Mouse (Mus musculus): ENCODE data around the gene Gm6583.
A peak's percentile ranks its signal among the peaks of the same experiment; 100 is the strongest.

Gene Gm6583

DNA sequence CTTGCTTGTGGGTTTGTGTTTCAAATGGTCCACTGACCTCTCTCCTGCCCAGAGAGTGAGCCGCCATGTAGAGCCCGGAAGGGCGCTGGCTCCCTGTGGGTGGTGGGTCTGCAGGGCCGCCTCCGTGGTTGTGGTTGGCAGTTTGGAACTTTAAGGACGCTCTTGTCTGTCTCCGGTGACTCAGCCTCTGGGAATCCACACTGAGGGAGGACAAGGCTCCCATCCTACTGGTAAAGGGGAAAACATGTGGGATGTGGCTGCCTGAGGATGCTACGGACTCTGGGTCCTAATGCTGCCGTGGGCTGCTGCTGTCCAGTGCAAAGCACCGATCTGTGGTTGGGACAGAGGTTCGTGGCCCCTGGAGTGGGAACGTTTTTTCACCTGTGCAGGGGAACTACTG is 12.1 kb upstream of the Gm6583 start:
- DNase-seq (ENCODE audit: low spot score) = no peak

DNA sequence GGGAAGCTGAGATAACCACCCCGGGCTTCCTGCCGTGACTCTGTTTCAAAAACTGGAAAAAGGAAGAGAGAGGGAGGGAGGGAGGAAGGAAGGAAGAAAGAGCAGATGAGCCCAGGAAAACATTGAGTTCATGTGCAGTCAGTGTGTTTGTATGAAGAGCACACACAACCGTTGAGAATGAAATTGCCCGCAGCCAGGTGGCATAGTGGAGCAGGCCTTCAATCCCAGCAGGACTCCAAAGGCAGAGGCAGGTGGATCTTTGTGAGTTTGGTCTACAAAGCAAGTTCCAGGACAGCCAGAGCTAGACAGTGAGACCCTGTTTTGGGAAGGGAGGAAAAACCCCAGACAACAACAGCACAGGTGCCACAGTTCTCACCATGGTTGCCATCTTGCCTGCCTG is 11.5 kb upstream of the Gm6583 start:
- no peak for DNase-seq (ENCODE audit: low spot score)

DNA sequence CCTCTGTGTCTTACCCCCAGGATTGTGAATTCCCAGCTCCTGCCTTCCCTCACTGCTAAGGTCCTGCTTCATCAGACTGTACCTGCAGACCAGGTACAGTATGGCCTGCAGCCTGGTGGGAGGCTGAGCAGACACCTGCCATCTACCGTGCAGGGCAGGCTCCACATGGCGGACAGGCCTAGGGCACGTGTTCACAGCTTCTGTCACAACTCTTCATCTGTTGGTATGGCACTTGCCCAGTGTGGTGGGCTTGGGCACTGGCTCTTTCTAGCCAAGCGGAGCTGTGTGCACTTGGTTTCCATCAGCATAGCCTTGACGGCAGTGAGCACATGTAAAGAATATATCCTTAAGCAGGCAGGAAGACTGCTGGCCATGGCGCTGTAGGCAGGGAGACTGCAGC is 11.0 kb upstream of the Gm6583 start:
- DNase-seq (ENCODE audit: low spot score) = no peak

DNA sequence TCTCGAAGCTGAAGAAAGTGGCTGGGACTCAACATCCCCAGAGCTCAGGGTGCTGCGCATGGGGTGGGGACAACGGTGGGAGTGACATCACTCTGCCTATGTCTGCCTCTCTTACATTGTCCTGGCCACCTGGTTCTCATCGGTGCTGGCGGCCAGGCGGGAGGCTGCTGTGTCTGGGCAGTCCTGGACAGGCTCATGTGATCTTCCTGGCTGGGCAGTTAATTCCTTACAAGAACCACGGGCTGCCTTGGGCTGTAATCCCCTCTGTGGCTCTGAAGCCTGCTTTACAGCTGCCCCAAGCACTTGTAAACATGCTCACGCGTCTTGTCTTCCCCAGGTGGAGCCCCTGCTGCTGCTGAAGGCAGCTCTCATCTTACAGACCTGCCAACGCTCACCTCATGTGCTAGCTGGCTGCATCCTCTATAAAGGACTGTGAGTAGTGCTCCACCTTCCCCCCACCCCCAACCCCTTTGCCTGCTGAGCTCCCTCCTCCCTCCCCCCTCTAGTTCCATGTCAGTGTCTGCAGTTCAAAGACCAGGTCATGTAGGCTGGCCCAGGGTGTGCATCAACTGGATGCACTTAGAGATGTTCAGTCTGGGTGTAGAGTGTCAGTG is 8.5 kb upstream of the Gm6583 start:
- DNase-seq (ENCODE audit: low spot score) = no peak

DNA sequence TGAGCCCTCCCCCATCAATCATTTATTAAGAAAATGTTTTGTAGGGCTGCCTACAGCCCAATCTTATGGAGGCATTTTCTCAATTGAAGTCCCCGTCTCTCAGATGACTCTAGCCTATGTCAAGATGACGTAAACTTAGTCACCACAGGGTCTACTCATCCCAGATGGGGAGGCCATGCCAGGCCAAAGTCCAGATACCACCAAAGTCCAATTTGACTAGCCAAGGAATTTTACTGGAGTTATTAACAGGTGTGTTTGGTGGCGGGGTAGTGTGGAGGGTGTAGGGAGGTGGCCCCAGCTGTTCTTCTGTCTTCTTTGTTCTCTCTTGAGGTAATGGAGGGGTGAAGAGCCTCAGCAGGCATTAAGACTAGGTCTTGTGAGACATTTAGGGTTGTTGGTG is 4.2 kb upstream of the Gm6583 start:
- DNase-seq (ENCODE audit: low spot score) = no peak

DNA sequence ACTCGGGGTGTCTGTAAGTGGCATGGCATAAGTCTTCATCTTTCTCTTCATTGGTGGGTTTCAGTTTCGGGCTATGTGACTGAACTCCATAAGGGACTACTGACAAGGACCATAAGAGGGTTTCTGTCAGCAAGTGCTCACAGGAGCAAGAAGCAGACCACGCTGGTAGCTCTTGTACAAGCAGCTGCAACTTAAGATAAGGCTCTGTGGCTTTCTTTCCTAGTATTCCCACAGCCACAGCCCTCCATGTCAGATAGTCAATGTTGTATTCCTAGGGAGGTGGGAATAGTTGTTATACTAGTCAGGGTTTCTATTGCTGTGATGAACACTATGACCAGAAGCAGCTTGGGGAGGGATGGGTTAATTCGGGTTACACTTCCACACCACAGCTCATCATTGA is 3.7 kb upstream of the Gm6583 start:
- DNase-seq (ENCODE audit: low spot score) = no peak

DNA sequence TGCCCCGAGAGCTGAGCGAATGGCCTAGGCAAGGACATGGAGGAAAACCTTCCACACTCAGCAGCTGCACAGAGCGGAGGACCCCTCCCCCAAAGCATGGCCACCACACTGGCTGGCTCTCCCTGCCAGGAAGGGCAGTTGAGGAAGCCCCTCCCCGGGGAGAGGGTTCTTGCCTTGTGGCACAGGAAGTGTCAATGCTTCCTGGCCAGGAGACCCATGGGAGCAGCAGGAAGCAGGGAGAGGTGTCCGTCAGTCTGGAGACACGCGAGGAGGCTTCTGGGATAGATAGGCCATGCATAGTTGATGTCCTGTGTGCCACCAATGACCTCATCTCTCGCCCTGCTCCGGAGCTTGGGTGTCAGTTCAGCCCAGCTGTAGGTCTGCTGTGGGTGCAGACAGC is 489 bp upstream of the Gm6583 start:
- no peak for DNase-seq (ENCODE audit: low spot score)

DNA sequence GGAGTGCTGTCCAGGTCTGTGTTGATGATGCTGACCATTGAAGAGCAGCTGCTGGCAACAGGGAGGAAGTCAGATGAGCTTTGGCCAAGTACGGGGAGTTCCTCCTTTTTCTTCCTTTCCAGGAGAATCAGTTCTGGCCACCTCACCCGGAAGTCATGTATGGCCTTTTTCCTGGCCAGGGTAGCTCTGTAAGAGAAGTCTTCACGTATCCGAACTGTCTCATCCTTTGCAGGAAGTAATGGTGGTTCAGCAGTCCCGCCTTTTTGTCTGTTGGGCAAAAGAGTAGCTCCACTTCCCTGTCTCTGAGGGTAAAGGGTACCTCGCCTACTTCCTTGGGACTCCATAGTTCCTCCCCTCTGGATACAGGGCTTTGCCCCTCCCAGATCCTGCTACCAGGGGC is 340 bp downstream of the Gm6583 start:
- no peak for DNase-seq (ENCODE audit: low spot score)

DNA sequence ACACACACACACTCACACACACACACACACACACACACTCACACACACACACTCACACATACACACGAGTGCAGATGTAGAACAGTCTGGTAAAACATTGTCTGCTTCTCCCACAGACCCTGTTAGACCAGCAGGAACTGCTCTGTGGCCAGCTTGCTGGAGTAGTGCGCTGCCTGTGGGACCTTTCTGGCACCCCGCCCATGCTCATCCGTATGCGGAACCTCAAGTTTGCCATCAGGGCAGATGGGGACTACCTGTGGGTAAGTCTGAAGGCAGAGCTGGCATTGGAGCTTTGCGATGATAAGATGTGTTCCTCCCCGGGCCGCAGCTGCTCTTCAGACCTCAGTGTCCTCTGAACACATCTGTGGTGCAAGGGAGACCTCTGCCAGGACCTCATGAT is 6.7 kb downstream of the Gm6583 start:
- DNase-seq (ENCODE audit: low spot score) = no peak

DNA sequence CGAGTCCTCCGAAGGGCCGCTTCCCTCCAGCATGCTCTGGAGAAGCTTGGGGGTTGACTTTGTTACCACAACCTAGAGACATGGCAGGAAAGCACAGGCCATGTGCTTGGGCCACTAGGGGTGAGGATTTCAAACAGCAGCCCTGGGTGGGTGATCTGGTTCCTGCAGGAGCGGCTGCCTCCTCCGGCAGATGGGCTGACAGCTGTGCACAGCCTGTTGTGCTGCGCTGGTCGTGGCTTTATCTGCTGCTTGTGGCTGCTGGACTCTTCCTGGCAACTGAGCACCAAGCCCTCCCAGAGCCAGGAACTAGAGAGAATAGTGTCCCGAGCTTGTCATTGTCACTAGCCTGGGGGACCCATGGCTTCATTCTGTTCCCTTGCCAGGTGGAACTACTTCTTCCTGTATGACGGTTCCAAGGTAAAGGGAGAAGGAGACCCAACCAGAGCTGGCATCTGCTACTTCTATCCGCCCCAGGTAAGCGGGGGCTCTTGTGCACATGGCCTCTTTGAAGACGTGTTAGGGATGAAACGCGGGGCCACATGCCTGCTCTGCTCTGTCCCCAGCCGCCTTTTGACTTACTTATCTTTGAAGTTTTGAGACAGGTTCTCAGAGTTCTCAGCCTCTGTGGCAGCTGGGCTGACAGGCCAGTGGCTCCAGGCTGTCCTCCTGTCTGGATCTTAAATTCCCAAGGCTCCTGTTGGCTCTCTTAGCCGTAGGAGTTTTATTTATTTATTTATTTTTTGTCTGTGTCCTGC is 9.4 kb downstream of the Gm6583 start:
- no peak for DNase-seq (ENCODE audit: low spot score)

DNA sequence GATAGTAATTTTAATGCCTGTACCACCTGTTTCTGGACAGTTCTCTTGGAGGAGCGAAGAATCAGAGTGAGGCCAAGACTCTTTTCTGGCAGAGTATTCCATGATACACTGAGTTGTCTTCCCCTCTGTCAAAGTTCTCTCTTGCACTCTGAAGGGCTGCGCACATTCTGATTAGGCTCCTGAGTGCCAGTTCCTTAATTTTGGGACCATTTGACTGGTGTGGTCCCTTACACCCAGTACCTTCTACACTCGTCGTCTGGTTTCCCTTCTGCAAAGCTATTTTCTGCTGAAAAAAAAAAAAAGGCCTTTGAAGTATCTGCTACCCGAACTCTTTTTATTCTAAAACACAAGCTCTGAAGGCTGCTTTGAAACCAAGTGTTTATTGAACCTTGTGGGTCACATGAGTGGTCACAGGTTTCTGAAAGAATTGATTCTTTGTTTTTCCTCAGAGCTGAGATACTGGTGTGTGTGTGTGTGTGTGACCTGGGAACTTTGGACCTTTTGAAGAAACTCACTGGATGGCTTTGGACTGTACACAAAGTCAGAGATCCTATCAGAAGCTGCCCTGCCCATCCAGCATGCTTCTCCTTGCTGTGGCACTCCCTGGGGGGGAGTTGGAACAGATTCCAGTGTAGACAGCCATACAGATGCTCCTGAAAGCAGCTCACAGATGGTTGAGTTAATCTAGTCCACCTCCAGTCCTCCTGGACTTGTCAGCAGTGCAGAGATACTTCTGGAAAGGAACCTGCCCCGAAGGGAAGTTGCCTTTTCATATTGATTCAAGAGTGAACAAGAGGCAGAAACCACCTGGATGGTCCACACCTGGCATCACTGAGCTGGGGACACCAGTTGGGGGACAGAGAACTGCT is 11.5 kb downstream of the Gm6583 start:
- peak; percentile 70 for DNase-seq (ENCODE audit: low spot score)

DNA sequence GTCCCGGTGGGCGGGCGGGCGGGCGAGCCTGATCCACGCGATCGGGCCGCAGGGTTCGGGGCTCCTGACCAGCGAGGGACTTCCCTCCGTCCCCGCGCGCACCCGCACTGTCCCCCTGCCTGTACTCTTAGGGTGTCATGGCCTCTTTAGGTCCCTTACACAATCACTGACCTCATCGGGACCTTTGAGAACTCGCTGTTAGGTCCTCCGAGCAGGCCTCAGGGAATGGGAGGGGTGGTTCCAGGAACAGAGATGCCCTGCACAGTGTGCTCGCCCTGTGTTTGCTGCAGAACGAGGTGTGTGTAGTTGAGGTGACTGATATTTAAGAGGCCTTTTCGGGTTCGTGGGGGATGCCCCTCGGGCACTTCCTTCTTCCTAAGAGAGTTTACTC is 12.6 kb downstream of the Gm6583 start:
- peak; percentile 45 for DNase-seq (ENCODE audit: low spot score)

DNA sequence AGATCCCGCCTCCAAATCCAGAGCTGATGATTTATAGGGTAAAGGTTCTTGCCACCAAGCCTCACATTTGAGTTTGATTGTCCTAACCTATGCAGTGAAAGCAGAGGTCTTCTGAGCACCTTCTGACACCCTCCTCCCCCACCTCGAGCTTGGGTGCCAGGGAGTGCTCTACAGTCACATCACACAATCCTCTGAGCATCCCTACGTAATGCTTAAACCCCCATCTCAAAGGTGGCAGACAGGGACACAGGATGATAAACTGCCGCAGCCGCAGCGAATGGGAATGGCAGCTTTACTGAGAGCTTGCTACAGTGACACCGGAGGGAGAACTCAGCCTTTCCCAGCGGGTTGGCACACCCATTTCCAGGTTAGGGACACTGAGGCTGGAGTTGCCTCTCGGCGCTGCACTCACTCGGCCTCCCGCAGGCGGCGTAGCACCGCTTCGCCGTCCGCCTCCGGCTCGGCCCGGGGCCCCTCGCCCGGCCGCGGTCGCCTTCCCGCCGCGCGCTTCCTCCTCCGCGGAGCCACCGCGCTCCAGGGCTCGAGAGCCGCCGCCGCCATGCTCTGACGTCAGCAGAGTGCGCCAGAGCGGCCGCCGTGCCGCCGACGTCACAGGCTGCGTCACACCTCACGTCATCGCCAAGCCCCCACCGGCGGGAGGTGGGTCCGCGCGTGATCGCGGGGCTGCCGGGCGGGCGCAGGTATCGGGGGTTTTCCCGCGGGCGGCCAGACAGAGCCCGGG is 13.2 kb downstream of the Gm6583 start, which contains the start of the genes Srrd and Hps4:
TSS of gene Srrd (minus strand) at position 578 of the 742 bp plus-strand sequence.
TSS of gene Hps4 (plus strand) at position 621 of the 742 bp plus-strand sequence.
- DNase-seq (ENCODE audit: low spot score) = peak; percentile 86

DNA sequence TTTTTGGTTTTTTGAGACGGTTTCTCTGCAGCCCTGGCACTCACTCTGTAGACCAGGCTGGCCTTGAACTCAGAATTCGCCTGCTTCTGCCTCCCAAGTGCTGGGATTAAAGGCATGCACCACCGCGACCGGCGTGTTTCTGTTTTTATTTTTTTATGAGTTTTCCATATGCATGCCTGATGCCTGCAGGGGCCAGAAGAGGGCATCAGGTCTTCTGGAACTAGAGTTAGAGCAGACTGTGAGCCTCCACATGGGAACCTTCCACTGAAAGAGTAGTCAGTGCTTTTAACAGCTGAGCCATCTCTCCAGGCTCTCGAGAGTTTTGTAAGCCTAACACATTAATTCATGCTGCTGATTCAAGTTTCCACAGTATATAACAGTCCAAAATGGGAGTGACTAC is 16.6 kb downstream of the Gm6583 start:
- no peak for DNase-seq (ENCODE audit: low spot score)

DNA sequence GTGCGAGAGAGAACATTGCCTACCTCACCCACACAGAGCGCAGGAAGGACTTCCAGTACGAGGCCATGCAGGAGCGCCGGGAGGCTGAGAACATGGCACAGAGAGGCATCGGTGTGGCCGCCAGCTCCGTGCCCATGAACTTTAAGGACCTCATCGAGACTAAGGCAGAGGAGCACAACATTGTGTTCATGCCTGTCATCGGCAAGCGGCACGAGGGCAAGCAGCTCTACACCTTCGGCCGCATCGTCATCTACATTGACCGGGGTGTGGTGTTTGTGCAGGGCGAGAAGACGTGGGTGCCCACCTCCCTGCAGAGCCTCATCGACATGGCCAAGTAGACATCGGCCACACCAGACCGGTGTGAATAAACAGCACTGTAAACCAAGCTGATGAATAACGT is 18.8 kb downstream of the Gm6583 start:
- DNase-seq (ENCODE audit: low spot score) = no peak

DNA sequence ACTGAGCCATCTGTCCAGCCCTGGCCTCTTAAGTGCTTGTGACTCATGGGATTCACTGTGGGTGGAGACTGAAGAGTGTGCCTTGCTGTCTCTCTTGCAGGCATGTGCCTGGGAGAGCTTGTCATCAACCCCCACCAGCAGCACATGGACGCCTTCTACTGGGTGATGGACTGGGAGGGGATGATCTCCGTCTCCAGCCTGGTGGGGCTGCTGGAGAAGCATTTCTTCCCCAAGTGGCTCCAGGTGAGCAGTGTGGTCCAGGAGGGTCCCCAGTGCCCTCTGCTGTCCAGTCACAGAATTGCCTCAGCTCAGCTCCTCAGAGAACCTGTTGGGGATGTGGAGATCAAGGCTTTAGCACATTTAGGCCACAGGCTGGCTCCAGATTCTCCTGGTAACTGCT is 20.4 kb downstream of the Gm6583 start:
- peak; percentile 56 for DNase-seq (ENCODE audit: low spot score)

DNA sequence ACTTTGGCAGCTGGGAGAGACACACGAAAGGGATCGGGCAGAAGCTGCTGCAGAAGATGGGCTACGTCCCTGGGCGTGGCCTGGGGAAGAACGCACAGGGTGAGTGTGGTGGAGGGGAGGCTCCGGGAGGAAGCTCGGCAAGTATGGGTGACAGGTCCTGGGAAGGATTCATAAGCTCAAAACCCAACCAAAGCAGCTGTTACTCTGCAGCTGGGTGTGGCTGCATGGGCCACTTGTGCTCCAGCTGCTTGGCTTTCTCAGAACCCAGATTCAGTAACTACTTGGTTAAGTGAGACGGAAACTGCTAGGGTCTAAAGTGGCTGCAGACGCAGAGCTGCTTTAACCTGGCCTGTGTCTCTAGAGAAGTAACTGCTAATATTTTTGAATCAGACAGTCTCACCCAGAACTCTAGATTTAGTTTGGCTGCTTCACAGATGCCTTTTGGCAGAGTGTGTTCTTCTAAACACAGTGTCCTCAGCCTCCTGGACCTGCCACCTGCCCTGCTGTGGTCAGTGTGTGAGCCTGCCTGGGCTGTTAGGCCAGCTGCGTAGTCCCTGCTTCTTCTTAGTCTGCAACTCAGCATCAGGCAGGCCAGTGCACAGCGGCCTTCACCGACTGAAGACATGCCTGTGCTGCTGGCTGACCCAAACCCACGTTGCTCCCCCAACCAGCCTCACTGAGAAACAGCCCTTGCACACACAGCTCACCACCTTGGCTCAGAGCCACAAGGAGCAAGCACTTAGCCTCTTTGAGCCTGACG is 25.8 kb downstream of the Gm6583 start:
- DNase-seq (ENCODE audit: low spot score) = no peak

DNA sequence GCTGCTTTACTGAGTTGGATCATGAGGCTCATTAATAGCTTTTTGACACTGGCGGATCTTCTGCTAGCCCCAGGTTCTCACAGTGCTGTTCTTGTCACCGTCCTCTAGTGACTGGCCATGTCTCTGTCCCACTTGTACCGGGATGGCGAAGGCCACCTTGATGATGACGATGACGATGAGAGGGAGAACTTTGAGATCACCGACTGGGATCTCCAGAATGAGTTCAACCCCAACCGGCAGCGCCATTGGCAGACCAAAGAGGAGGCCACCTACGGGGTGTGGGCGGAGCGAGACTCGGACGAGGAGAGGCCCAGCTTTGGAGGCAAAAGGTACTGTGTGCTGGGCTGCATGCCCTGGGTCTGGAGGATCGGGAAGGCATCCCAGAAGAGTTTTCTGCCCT is 28.0 kb downstream of the Gm6583 start:
- no peak for DNase-seq (ENCODE audit: low spot score)

DNA sequence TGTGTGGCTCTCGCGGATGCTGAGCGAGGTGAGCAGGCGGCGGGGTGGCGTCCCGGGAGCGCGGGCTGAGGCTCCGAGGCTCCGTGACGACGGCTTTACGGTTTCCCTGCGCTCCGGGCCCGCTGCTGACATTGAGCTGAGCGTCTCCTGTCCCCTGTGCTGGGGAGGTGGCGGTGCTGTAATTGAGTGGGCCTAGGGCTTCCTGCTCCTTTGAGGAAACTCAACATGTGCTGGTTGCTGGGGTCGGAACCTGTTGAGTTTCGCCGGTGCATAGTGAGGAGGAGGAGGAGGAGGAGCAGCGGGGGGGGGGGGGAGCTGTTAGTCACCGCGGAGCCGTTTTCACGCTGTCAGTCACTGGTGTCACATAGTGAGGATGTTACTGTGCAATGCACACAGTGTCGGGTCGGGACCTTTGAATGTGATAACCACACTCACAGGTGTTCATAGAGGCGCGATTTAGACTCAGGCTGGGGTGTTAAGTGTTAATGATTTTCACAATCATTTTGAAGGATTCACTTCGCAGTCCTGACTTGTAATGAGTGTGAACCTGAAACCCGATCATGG is 29.3 kb downstream of the Gm6583 start:
- DNase-seq (ENCODE audit: low spot score) = no peak

DNA sequence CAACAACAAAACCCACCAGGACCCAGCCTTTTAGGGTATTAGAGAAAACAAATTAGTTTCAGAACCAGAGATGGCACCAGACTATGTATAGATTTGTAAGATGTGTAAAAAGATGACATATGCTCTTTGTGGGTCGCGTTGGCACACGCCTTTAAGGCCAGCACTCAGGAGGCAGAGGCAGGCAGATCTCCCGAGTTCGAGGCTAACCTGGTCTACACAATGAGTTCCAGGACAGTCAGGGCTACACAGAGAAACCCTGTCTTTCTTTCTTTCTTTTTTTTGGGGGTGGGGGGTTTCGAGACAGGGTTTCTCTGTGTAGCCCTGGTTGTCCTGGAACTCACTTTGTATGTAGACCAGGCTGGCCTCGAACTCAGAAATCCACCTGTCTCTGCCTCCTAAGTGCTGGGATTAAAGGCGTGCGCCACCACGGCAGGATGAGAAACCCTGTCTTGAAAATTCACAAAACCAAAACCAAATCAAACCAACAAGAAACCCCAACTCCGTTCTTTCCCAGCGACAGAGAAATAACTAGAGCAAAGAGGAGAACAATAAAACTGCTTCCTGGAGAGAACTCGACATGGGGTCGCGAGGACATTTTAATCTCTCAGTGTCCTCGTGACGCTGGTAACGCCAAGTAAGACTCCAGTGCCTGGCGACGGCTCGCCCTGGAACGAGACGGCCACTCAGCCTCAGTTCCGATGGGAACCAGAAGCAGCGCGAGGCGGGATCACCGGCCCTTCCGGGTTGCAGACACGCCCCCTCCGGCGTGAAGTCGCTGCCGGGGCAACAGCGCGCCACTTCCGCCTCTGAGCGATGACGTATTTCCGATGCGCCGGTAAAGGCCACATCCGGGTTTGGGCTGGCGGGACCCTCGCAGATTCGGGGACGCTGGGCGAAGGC is 30.0 kb downstream of the Gm6583 start, which contains the start of gene Tfip11:
TSS of gene Tfip11 (plus strand) at position 813 of the 900 bp plus-strand sequence.
- peak; percentile 96 for DNase-seq (ENCODE audit: low spot score)

Measured in layer of hippocampus, adult 11-12 months (tissue).